Mouse (Mus musculus) kidney, embryonic 14.5 days (tissue): ENCODE data around the gene Gm42957. TPM values are rescaled to one million over a fixed set of nuclear protein-coding genes. Genes with fewer than 3 reads are reported as not detected.
"Not testable (repeated sequence)": the region's sequence is repeated elsewhere in the genome, so short reads cannot be mapped to it uniquely, and the experiment has no call there.

Experiments used
- ATAC-seq: fragments of 200-750 bp; cut with Nextera tagmentation; 2 replicates; pipeline ENCODE4 v1.8.0; 2017; ENCODE audit warnings: moderate number of reproducible peaks, mild to moderate bottlenecking, moderate TSS enrichment, moderate library complexity; ENCODE audit not compliant: low FRiP score, low TSS enrichment
- H3K27ac ChIP-seq: fragments of 300-500 bp; sonication (generic); 2 replicates; pipeline ENCODE4 v1.5.1; 2014; ENCODE audit warnings: low read depth, mild to moderate bottlenecking, low read length, moderate library complexity, mixed read lengths
- H3K27me3 ChIP-seq: fragments of 300-500 bp; sonication (generic); 2 replicates; pipeline ENCODE4 v1.6.1; 2014; ENCODE audit warnings: mild to moderate bottlenecking, low read length; ENCODE audit not compliant: control insufficient read depth, insufficient read depth
- H3K36me3 ChIP-seq: fragments of 300-500 bp; sonication (generic); 2 replicates; pipeline ENCODE4 v1.6.1; 2014; ENCODE audit warnings: low read length, mixed read lengths; ENCODE audit not compliant: control insufficient read depth, insufficient read depth
- H3K4me1 ChIP-seq: fragments of 300-500 bp; sonication (generic); 2 replicates; pipeline ENCODE4 v1.6.1; 2014; ENCODE audit warnings: low read length, mixed read lengths; ENCODE audit not compliant: control insufficient read depth, insufficient read depth
- H3K4me2 ChIP-seq: fragments of 300-500 bp; sonication (generic); replicated peaks from 2 replicates; pipeline ENCODE4 v1.6.1; 2014; ENCODE audit warnings: low read depth, mild to moderate bottlenecking, low read length
- H3K4me3 ChIP-seq: fragments of 300-500 bp; sonication (generic); 2 replicates; pipeline ENCODE4 v1.5.1; 2014; ENCODE audit warnings: mild to moderate bottlenecking, low read length
- H3K9ac ChIP-seq: fragments of 300-500 bp; sonication (generic); 2 replicates; pipeline ENCODE4 v1.6.1; 2014; ENCODE audit warnings: low read depth, mild to moderate bottlenecking, low read length, moderate library complexity
- H3K9me3 ChIP-seq: fragments of 300-500 bp; sonication (generic); 2 replicates; pipeline ENCODE4 v1.6.1; 2016; ENCODE audit warnings: low read length; ENCODE audit not compliant: control insufficient read depth
- WGBS: fragments of 180-500 bp; shearing (Covaris S2); extraction: QIAGEN DNeasy Blood & Tissue Kit; methylation state at CpG from one replicate; pipeline ENCODE4 v1.1.7; 2014; 5-methylcytosine and 5-hydroxymethylcytosine counted together
- polyA plus RNA-seq: library from polyadenylated mRNA; unstranded; fragments of >200 nt; fragmentation: Nextera tagmentation; extraction: Ambion mirVana; gene quantifications from 2 replicates; pipeline ENCODE4 v1.2.1, GENCODE M21; 2014

Gene Gm42957
- polyA plus RNA-seq, 1 experiment from 2014 or later, result not detected

DNA sequence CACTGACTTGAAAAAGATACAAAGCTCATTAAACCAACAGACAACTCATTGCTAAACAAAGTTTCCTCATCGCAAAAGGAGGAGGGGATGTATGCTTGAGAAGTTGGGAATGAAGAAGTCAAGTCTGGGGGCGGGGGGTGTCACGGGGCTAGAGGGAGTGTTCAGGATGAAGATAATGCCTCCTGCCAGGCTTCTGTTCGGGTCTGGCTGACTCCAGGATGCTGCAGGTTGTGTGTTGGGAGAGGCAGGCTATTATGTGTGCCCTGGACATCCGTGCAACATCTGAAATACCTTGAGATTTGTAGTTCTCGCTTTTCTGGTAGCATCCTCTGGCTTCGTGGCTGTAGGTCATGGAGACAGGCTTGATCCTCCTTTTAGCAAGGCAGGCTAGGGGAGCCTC is 43.2 kb downstream of the Gm42957 start:
- Histone ChIP-seq H3K4me2 (no peak overlapping the region), H3K27me3 (no peaks in the 10 kb centered on the region; the same call in 1 of the 2 replicates), H3K4me3 (no peak overlapping the region), H3K4me1 (peaks cover 18% of the 10 kb centered on the region), H3K9me3 (no peaks in the 10 kb centered on the region), H3K36me3 (no peaks in the 10 kb centered on the region), H3K27ac (no peak overlapping the region), H3K9ac (no peak overlapping the region)
- 63% methylated on average over 7 of the region's 7 CpGs for WGBS
- no peak for ATAC-seq

DNA sequence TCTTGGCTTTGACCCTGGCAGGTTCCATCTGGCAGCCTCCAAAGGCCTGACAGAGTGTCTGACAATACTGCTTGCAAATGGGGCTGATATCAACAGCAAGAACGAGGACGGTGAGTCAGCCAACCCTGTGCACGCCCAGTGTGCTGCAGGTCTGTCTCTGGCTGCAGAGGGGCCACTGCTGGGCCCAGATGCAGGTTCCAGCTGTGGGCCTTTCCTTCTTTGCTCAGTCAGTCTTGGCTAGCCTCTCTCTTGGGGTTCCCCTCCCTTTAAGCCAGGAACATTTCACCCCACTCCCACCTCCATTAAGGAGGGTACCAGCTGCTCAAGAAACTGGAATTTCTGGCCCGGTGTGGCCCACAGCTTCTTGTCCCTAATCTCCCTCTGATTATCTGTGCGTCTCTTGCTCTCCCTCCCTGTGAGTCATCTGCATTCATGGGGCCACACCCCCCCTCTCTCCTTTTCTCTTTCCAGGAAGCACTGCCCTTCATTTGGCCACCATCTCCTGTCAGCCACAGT is 43.9 kb downstream of the Gm42957 start:
- ATAC-seq, result no peak

DNA sequence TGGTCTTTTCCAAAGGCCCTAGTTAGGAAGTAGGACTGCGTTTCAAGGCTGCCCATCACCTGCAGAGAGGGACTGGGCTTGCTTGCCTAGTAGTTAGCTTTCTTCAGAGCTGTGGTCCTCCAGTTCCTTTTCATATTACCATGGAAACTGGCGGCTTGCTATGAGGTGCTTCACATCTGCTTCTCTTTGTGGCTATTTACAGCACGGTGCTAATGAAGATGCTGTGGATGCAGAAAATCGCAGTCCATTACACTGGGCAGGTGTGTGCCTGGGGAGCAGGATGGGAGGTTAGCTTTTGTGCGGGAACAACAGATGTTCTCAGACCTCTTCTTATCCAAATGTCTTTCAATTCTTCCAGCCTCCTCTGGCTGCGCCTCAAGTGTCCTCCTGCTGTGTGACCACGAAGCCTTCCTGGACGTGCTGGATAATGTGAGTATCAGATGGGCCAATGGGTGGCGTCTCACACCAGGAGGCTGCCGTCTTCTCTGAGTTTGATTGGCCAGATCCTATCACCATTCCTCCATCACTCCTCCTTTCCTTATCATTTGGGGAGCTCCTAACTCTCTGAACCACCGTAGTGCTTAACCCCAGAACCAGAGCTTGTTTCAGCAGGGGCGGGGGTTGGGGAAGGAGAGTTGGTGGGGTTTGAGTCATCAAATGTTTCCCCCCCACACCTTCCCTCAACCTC is 45.1 kb downstream of the Gm42957 start:
- Histone ChIP-seq H3K27me3 (peaks cover 4% of the 10 kb centered on the region), H3K9me3 (no peaks in the 10 kb centered on the region), H3K9ac (no peak overlapping the region), H3K4me2 (no peak overlapping the region), H3K27ac (no peak overlapping the region), H3K4me1 (peaks cover 10% of the 10 kb centered on the region), H3K4me3 (no peak overlapping the region), H3K36me3 (no peaks in the 10 kb centered on the region)
- 24% methylated on average over 12 of the region's 12 CpGs for WGBS
- no peak for ATAC-seq

More for the DNA sequence above, 43.9 kb downstream of the Gm42957 start:
- 40% methylated on average over 5 of the region's 5 CpGs for WGBS
- no peaks in the 10 kb centered on the region for H3K9me3 ChIP-seq
- H3K27ac ChIP-seq, result no peak overlapping the region
- H3K4me1 ChIP-seq, result peaks cover 13% of the 10 kb centered on the region
- H3K4me3 ChIP-seq, result no peak overlapping the region
- no peak overlapping the region for H3K9ac ChIP-seq
- H3K36me3 ChIP-seq, result no peaks in the 10 kb centered on the region
- H3K4me2 ChIP-seq, result no peak overlapping the region
- H3K27me3 ChIP-seq, result peaks cover under 1% of the 10 kb centered on the region

DNA sequence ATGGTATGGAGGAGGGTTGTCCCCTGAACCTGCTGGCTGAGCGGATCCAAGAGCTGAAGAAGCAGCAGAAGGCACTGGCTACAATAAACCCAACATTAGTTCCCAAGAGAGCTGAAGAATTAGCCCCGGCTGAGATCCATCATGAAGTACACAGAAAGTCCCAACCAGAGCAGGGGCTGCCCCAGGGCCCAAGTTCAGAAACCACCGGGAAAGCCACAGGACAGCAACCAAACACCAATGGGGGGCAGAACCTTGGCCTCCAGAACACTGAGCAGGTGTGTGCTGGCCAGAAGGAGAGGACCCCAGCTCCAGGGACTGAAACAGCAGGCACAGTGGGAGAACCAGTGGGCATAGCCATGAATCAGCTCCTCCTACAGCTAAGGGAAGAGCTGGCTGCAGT is 48.2 kb downstream of the Gm42957 start:
- WGBS, result 92% methylated on average over 3 of the region's 3 CpGs
- Histone ChIP-seq H3K9ac (no peak overlapping the region), H3K36me3 (no peaks in the 10 kb centered on the region), H3K4me1 (peaks cover 5% of the 10 kb centered on the region; the same call in 1 of the 2 replicates), H3K27me3 (peaks cover 6% of the 10 kb centered on the region), H3K4me3 (no peak overlapping the region), H3K4me2 (no peak overlapping the region), H3K27ac (no peak overlapping the region), H3K9me3 (no peaks in the 10 kb centered on the region)
- no peak for ATAC-seq

DNA sequence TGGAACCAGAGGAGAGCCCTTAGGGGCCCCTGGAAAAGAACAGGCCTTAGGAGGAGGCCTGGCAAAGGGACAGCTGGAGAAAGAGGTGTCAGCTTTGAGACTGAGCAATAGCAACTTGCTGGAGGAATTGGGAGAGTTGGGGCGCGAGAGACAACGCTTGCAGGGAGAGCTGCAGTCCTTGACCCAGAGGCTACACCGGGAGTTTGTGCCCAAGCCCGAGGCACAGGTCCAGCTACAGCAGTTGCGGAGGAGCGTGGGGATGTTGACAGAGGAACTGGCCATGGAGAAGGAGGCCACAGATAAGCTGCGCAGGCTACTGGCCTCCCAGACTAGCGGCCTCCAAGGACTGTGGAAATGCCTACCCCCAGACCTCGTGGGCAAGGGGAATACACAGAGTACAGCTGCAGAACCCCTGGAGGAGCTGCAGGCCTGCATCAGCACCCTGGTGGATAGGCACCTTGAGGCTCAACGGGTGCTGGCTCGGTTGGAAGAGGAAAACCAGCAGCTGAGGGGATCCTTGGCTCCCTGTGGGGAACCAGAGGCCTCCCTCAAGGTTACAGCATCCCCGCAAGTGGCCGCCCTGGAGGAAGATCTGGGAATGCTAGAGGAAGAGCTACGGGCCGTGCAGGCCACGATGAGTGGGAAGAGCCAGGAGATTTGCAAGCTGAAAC is 49.0 kb downstream of the Gm42957 start:
- Histone ChIP-seq H3K4me1 (peaks cover 5% of the 10 kb centered on the region; the same call in 1 of the 2 replicates), H3K4me3 (peak overlapping the region; percentile 27), H3K9me3 (no peaks in the 10 kb centered on the region), H3K36me3 (no peaks in the 10 kb centered on the region), H3K4me2 (peak overlapping the region; percentile 44), H3K27ac (no peak overlapping the region), H3K9ac (peak overlapping the region; percentile 42), H3K27me3 (peaks cover 6% of the 10 kb centered on the region)
- WGBS, result 53% methylated on average over 17 of the region's 17 CpGs
- no peak for ATAC-seq

DNA sequence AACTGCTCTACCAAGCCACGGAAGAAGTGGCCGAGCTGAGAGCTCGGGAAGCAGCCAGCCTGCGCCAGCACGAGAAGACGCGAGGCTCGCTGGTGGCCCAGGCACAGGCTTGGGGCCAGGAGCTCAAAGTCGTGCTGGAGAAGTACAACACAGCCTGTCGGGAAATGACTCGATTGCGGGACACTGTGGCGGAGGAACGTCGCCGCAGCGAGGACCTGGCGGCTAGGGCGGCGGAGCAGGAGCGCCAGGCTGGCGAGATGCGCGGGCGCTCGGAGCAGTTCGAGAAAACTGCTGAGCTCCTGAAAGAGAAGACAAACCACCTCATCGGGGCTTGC is 49.5 kb downstream of the Gm42957 start:
- ATAC-seq, result no peak
- H3K9me3 ChIP-seq, result no peaks in the 10 kb centered on the region
- peak overlapping the region; percentile 27 for H3K4me3 ChIP-seq
- H3K27me3 ChIP-seq, result peaks cover 6% of the 10 kb centered on the region
- WGBS, result 29% methylated on average over 28 of the region's 28 CpGs
- H3K27ac ChIP-seq, result no peak overlapping the region
- H3K4me2 ChIP-seq, result peak overlapping the region; percentile 44
- H3K9ac ChIP-seq, result peak overlapping the region; percentile 42
- peaks cover 5% of the 10 kb centered on the region; the same call in 1 of the 2 replicates for H3K4me1 ChIP-seq
- no peaks in the 10 kb centered on the region for H3K36me3 ChIP-seq

DNA sequence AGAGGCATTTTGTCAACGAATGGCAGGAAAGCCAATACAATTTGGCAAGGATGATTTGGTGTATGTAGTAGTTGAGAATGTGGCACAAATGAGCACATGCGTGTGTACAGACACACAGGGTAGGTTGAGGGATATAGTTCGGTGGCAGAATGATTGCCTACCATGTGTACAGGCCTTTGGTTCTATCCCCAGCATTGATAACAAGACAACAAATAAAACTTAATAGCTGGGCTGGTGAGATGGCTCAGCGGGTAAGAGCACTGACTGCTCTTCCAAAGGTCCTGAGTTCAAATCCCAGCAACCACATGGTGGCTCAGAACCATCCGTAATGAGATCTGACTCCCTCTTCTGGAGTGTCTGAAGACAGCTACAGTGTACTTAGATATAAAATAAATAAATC is 50.8 kb downstream of the Gm42957 start:
- not testable (repeated sequence) for H3K9me3 ChIP-seq, H3K36me3 ChIP-seq, H3K9ac ChIP-seq, ATAC-seq, H3K4me2 ChIP-seq, H3K27me3 ChIP-seq, H3K4me1 ChIP-seq, H3K27ac ChIP-seq, H3K4me3 ChIP-seq
- 92% methylated on average over 5 of the region's 5 CpGs for WGBS

DNA sequence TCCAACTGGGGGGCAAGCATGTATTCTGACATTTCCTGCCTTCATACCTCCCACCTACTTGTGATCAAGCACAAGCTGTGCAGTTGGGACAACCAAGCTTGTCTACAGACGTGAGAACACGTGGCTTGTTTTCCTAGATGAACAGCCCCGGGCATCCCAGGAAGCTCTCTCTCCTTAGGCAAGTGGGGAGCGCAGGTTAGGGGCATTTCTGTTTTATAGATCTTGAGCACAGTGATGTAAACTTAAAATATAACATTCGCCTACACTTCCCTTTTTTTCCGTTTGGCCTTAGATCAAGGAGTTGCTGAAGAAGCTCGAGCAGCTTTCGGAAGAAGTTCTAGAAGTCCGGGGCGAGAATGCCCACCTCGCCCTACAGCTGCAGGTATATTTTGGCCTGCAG is 53.6 kb downstream of the Gm42957 start:
- peaks cover 5% of the 10 kb centered on the region; the same call in 1 of the 2 replicates for H3K4me1 ChIP-seq
- H3K4me3 ChIP-seq, result no peak overlapping the region
- H3K9me3 ChIP-seq, result no peaks in the 10 kb centered on the region
- H3K4me2 ChIP-seq, result no peak overlapping the region
- no peak for ATAC-seq
- H3K27ac ChIP-seq, result no peak overlapping the region
- no peak overlapping the region for H3K9ac ChIP-seq
- WGBS, result 76% methylated on average over 11 of the region's 11 CpGs
- no peaks in the 10 kb centered on the region for H3K36me3 ChIP-seq
- peaks cover 6% of the 10 kb centered on the region for H3K27me3 ChIP-seq

DNA sequence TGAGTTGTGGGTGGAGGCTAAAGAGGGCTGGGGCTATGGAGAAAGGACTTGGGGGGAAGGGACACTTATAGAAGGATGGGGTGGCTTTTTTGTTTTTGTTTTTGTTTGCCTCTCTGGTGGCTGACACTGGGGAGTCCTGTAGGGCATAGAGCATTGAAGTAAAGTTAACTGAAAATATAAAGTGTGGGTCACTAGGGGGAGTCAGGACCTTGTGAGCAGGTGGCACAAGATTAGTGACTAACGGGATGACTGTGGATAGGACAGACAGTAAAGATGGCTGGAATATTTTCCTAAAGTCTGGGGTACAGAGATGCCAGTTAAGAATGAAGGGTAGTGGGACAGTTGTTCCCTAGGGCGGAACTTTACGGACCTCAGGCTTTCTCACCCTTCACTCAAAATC is 55.0 kb downstream of the Gm42957 start:
- Histone ChIP-seq H3K4me3 (no peak overlapping the region), H3K9ac (no peak overlapping the region), H3K4me1 (0 out of 2 replicates have a peak, but pooled peaks cover under 1% of the 10 kb centered on the region), H3K4me2 (no peak overlapping the region), H3K27ac (no peak overlapping the region), H3K27me3 (peaks cover 3% of the 10 kb centered on the region; the same call in 1 of the 2 replicates), H3K36me3 (no peaks in the 10 kb centered on the region), H3K9me3 (no peaks in the 10 kb centered on the region)
- WGBS, result 52% methylated on average over 3 of the region's 3 CpGs
- ATAC-seq, result no peak
